Mouse (Mus musculus): ENCODE measurements around the gene Clec4f. TPM values are rescaled to one million over a fixed set of nuclear protein-coding genes. Genes with fewer than 3 reads are reported as not detected.

Clec4f gene
- total and polyA plus RNA-seq, 3 experiments = 0.27 to 0.57 TPM; not detected in 1

- H3K4me3 ChIP-seq = no peak overlapping the region
- H3K9ac ChIP-seq (ENCODE audit: low read depth, low read length) = no peak overlapping the region
- intact Hi-C loops (cut with DNase I) = no loop called here
- TF ChIP-seq POLR2A (IDR thresholded peaks at IDR 0.05; ENCODE audit: insufficient read depth, low read depth, low read length) (no peak), CTCF (IDR thresholded peaks at IDR 0.05) (no peak), EP300 (IDR thresholded peaks at IDR 0.05; ENCODE audit: insufficient read depth, low read depth, low read length) (no peak)
- WGBS = 63% methylated on average over 17 of the region's 17 CpGs
- no peak overlapping the region for H3K27ac ChIP-seq
- DNase-seq = no peak
- H3K36me3 ChIP-seq (ENCODE audit: control insufficient read depth, insufficient read depth, low read length) = no peaks in the 10 kb centered on the region
- H3K4me1 ChIP-seq (ENCODE audit: control insufficient read depth, insufficient read depth, low read length) = no peaks in the 10 kb centered on the region
- no peaks in the 10 kb centered on the region for H3K27me3 ChIP-seq (ENCODE audit: control insufficient read depth, insufficient read depth, low read length)
- no peaks in the 10 kb centered on the region for H3K79me2 ChIP-seq (replicated peaks; ENCODE audit: control insufficient read depth, insufficient read depth, low read length)
Observed at GRCm38 (mm10) chr6:83626781-83627180, 29.2 kb downstream of the Clec4f start.

- Histone ChIP-seq H3K79me2 (replicated peaks; ENCODE audit: control insufficient read depth, insufficient read depth, low read length) (no peaks in the 10 kb centered on the region), H3K36me3 (ENCODE audit: control insufficient read depth, insufficient read depth, low read length) (no peaks in the 10 kb centered on the region), H3K4me1 (ENCODE audit: control insufficient read depth, insufficient read depth, low read length) (peaks cover 2% of the 10 kb centered on the region; the same call in 1 of the 2 replicates), H3K27me3 (ENCODE audit: control insufficient read depth, insufficient read depth, low read length) (no peaks in the 10 kb centered on the region), H3K9ac (ENCODE audit: low read depth, low read length) (no peak overlapping the region), H3K27ac (no peak overlapping the region), H3K4me3 (no peak overlapping the region)
- peak in 1 of 2 experiments; percentile 0 for DNase-seq
- intact Hi-C loops (cut with DNase I) = loop anchor here (1.0 kb wide), 1 partner anchor 11 kb away; no protein-coding TSS in a partner anchor
- WGBS = 85% methylated on average over 9 of the region's 9 CpGs
- no peak for TF ChIP-seq CTCF (IDR thresholded peaks at IDR 0.05)
- TF ChIP-seq EP300 (IDR thresholded peaks at IDR 0.05; ENCODE audit: insufficient read depth, low read depth, low read length) = no peak
- no peak for TF ChIP-seq POLR2A (IDR thresholded peaks at IDR 0.05; ENCODE audit: insufficient read depth, low read depth, low read length)
Observed at GRCm38 (mm10) chr6:83619955-83620354, 36.0 kb downstream of the Clec4f start.

GRCm38 (mm10) chr6:83617581-83618335, 38.2 kb downstream of the Clec4f start:
- TF ChIP-seq POLR2A (IDR thresholded peaks at IDR 0.05; ENCODE audit: insufficient read depth, low read depth, low read length) (no peak), EP300 (IDR thresholded peaks at IDR 0.05; ENCODE audit: insufficient read depth, low read depth, low read length) (no peak), CTCF (IDR thresholded peaks at IDR 0.05) (no peak)
- Histone ChIP-seq H3K4me1 (ENCODE audit: control insufficient read depth, insufficient read depth, low read length) (peaks cover 4% of the 10 kb centered on the region; the same call in 1 of the 2 replicates), H3K4me3 (no peak overlapping the region), H3K36me3 (ENCODE audit: control insufficient read depth, insufficient read depth, low read length) (no peaks in the 10 kb centered on the region), H3K27ac (no peak overlapping the region), H3K27me3 (ENCODE audit: control insufficient read depth, insufficient read depth, low read length) (no peaks in the 10 kb centered on the region), H3K79me2 (replicated peaks; ENCODE audit: control insufficient read depth, insufficient read depth, low read length) (no peaks in the 10 kb centered on the region), H3K9ac (ENCODE audit: low read depth, low read length) (no peak overlapping the region)
- peak in 1 of 2 experiments; percentile 1 for DNase-seq
- intact Hi-C loops (cut with DNase I) = no loop called here
- 79% methylated on average over 15 of the region's 15 CpGs for WGBS

GRCm38 (mm10) chr6:83616512-83616911, 39.5 kb downstream of the Clec4f start:
- Histone ChIP-seq H3K27me3 (ENCODE audit: control insufficient read depth, insufficient read depth, low read length) (no peaks in the 10 kb centered on the region), H3K9ac (ENCODE audit: low read depth, low read length) (no peak overlapping the region), H3K79me2 (replicated peaks; ENCODE audit: control insufficient read depth, insufficient read depth, low read length) (no peaks in the 10 kb centered on the region), H3K27ac (no peak overlapping the region), H3K36me3 (ENCODE audit: control insufficient read depth, insufficient read depth, low read length) (no peaks in the 10 kb centered on the region), H3K4me1 (ENCODE audit: control insufficient read depth, insufficient read depth, low read length) (peaks cover 4% of the 10 kb centered on the region; the same call in 1 of the 2 replicates), H3K4me3 (no peak overlapping the region)
- TF ChIP-seq EP300 (IDR thresholded peaks at IDR 0.05; ENCODE audit: insufficient read depth, low read depth, low read length) (peak; percentile 91), CTCF (IDR thresholded peaks at IDR 0.05) (peak; percentile 78), POLR2A (IDR thresholded peaks at IDR 0.05; ENCODE audit: insufficient read depth, low read depth, low read length) (no peak)
- intact Hi-C loops (cut with DNase I) = loop anchor here (1.0 kb wide), 1 partner anchor 33 kb away; no protein-coding TSS in a partner anchor
- DNase-seq = peak; percentile 70 to 76
- WGBS = 28% methylated on average over 5 of the region's 5 CpGs

- no peak for TF ChIP-seq CTCF (IDR thresholded peaks at IDR 0.05)
- TF ChIP-seq POLR2A (IDR thresholded peaks at IDR 0.05; ENCODE audit: insufficient read depth, low read depth, low read length) = no peak
- no peak for TF ChIP-seq EP300 (IDR thresholded peaks at IDR 0.05; ENCODE audit: insufficient read depth, low read depth, low read length)
- Histone ChIP-seq H3K36me3 (ENCODE audit: control insufficient read depth, insufficient read depth, low read length) (no peaks in the 10 kb centered on the region), H3K79me2 (replicated peaks; ENCODE audit: control insufficient read depth, insufficient read depth, low read length) (no peaks in the 10 kb centered on the region), H3K4me1 (ENCODE audit: control insufficient read depth, insufficient read depth, low read length) (peaks cover 4% of the 10 kb centered on the region; the same call in 1 of the 2 replicates), H3K4me3 (no peak overlapping the region), H3K27ac (no peak overlapping the region), H3K9ac (ENCODE audit: low read depth, low read length) (no peak overlapping the region), H3K27me3 (ENCODE audit: control insufficient read depth, insufficient read depth, low read length) (no peaks in the 10 kb centered on the region)
- WGBS = 77% methylated on average over 4 of the region's 4 CpGs
- DNase-seq = no peak
- intact Hi-C loops (cut with DNase I) = no loop called here
Observed at GRCm38 (mm10) chr6:83614469-83614868, 41.5 kb downstream of the Clec4f start.

GRCm38 (mm10) chr6:83612976-83613375, 43.0 kb downstream of the Clec4f start:
- Histone ChIP-seq H3K9ac (ENCODE audit: low read depth, low read length) (no peak overlapping the region), H3K4me3 (no peak overlapping the region), H3K79me2 (replicated peaks; ENCODE audit: control insufficient read depth, insufficient read depth, low read length) (no peaks in the 10 kb centered on the region), H3K4me1 (ENCODE audit: control insufficient read depth, insufficient read depth, low read length) (peaks cover 4% of the 10 kb centered on the region; the same call in 1 of the 2 replicates), H3K27me3 (ENCODE audit: control insufficient read depth, insufficient read depth, low read length) (no peaks in the 10 kb centered on the region), H3K27ac (peak overlapping the region; percentile 49), H3K36me3 (ENCODE audit: control insufficient read depth, insufficient read depth, low read length) (no peaks in the 10 kb centered on the region)
- TF ChIP-seq POLR2A (IDR thresholded peaks at IDR 0.05; ENCODE audit: insufficient read depth, low read depth, low read length) (no peak), EP300 (IDR thresholded peaks at IDR 0.05; ENCODE audit: insufficient read depth, low read depth, low read length) (0 out of 2 replicates have a peak, but pooled peaks have one; percentile 24), CTCF (IDR thresholded peaks at IDR 0.05) (no peak)
- peak in 1 of 2 experiments; percentile 21 for DNase-seq
- 68% methylated on average over 1 of the region's 1 CpGs for WGBS
- intact Hi-C loops (cut with DNase I) = loop anchor here (1.0 kb wide), 1 partner anchor 14 kb away; no protein-coding TSS in a partner anchor
